Mouse (Mus musculus) limb, embryonic 13.5 days (tissue): ENCODE results near the gene Ubxn6. TPM values are rescaled to one million over a fixed set of nuclear protein-coding genes. Genes with fewer than 3 reads are reported as not detected.

ENCODE experiments used
- ATAC-seq: fragments of 200-750 bp; cut with Nextera tagmentation; 2 replicates; pipeline ENCODE4 v1.8.0; 2017; ENCODE audit warnings: low read depth, moderate number of reproducible peaks, moderate TSS enrichment; ENCODE audit not compliant: low FRiP score
- H3K27ac ChIP-seq: fragments of 300-500 bp; sonication (generic); 2 replicates; pipeline ENCODE4 v1.5.1; 2015; ENCODE audit warnings: inconsistent platforms, mild to moderate bottlenecking, moderate library complexity
- H3K27me3 ChIP-seq: fragments of 300-500 bp; sonication (generic); 2 replicates; pipeline ENCODE4 v1.6.1; 2015; ENCODE audit warnings: mild to moderate bottlenecking, inconsistent platforms
- H3K36me3 ChIP-seq: fragments of 300-500 bp; sonication (generic); 2 replicates; pipeline ENCODE4 v1.6.1; 2015; ENCODE audit warnings: inconsistent platforms, mild to moderate bottlenecking, moderate library complexity
- H3K4me1 ChIP-seq: fragments of 300-500 bp; sonication (generic); 2 replicates; pipeline ENCODE4 v1.6.1; 2015; ENCODE audit warnings: inconsistent platforms
- H3K4me2 ChIP-seq: fragments of 300-500 bp; sonication (generic); replicated peaks from 2 replicates; pipeline ENCODE4 v1.6.1; 2015; ENCODE audit warnings: inconsistent platforms, mild to moderate bottlenecking, moderate library complexity
- H3K4me3 ChIP-seq: fragments of 300-500 bp; sonication (generic); 2 replicates; pipeline ENCODE4 v1.5.1; 2015; ENCODE audit warnings: moderate library complexity, mild to moderate bottlenecking, inconsistent platforms
- H3K9ac ChIP-seq: fragments of 300-500 bp; sonication (generic); 2 replicates; pipeline ENCODE4 v1.6.1; 2015; ENCODE audit warnings: mild to moderate bottlenecking, inconsistent platforms
- H3K9me3 ChIP-seq: fragments of 300-500 bp; sonication (generic); 2 replicates; pipeline ENCODE4 v1.6.1; 2016; ENCODE audit warnings: inconsistent platforms
- WGBS: fragments of 180-500 bp; shearing (Covaris S2); methylation state at CpG from one replicate; pipeline ENCODE4 v1.1.7; 2015; 5-methylcytosine and 5-hydroxymethylcytosine counted together
- polyA plus RNA-seq: library from polyadenylated mRNA; unstranded; fragments of >200 nt; fragmentation: Nextera tagmentation; extraction: Ambion mirVana; gene quantifications from 2 replicates; pipeline ENCODE4 v1.2.1, GENCODE M21; 2015

The Ubxn6 gene
- polyA plus RNA-seq, 1 experiment from 2014 or later: 45.3 TPM

DNA sequence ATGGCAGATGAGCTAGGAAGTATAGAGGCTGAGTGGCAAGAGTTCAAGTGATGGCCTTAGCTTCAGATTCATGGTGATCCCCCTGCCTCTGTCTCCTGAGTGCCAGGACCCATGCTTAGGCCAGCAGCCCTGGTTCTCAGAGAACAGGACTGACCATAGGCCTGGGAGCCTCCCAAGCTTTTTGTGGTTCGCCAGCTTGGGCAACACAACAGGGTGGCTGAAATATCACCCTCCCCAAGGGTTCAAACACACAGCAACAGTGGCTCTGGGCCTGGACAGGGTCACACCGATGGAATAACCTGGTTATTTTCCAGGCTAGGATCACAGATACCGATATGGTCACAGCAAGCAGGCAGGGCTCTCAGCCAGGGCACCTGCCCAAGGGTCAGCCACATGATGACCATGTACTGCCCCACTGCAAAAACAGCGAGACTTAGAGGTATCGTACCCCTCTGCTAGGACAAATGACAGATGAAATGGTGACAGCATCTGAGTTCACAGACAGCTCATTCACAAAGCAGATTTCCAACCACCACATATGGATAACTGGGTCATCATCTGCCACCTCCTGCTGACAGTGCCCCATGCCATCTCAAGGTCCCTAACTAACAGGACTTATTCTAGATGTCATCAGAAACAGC is 46.9 kb downstream of the Ubxn6 start:
- no peaks in the 10 kb centered on the region for H3K9me3 ChIP-seq
- no peak overlapping the region for H3K27ac ChIP-seq
- ATAC-seq: no peak
- H3K4me3 ChIP-seq: no peak overlapping the region
- peaks cover 10% of the 10 kb centered on the region for H3K4me1 ChIP-seq
- H3K9ac ChIP-seq: 0 out of 2 replicates have a peak overlapping the region, but pooled peaks have one; percentile 19
- peaks cover 76% of the 10 kb centered on the region for H3K36me3 ChIP-seq
- no peaks in the 10 kb centered on the region for H3K27me3 ChIP-seq
- H3K4me2 ChIP-seq: no peak overlapping the region
- 94% methylated on average over 5 of the region's 5 CpGs for WGBS

DNA sequence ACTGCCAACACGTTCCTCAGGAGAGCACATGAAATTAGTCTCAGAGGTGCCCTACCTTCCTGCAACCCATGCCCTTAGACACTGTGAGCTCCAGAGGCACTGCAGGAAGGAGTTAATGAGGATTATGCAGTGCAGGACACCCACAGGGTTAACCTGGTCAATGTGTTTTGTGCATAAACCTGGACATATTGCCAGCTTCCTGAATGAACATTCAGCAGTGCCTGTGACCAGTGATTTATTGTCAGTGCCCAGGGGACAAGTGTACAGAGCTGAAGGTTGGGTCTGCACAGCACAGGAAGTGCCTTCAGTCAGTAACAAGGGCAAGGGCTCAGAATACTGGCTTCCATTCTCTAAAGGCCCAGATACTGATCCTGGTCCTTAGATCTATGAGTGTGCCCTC is 47.9 kb downstream of the Ubxn6 start:
- no peak overlapping the region for H3K4me3 ChIP-seq
- WGBS: 30% methylated on average over 1 of the region's 1 CpGs
- H3K9ac ChIP-seq: no peak overlapping the region
- no peak for ATAC-seq
- peaks cover 72% of the 10 kb centered on the region for H3K36me3 ChIP-seq
- H3K4me2 ChIP-seq: no peak overlapping the region
- H3K9me3 ChIP-seq: no peaks in the 10 kb centered on the region
- no peak overlapping the region for H3K27ac ChIP-seq
- H3K27me3 ChIP-seq: no peaks in the 10 kb centered on the region
- 0 out of 2 replicates have a peak, but pooled peaks cover 6% of the 10 kb centered on the region for H3K4me1 ChIP-seq

DNA sequence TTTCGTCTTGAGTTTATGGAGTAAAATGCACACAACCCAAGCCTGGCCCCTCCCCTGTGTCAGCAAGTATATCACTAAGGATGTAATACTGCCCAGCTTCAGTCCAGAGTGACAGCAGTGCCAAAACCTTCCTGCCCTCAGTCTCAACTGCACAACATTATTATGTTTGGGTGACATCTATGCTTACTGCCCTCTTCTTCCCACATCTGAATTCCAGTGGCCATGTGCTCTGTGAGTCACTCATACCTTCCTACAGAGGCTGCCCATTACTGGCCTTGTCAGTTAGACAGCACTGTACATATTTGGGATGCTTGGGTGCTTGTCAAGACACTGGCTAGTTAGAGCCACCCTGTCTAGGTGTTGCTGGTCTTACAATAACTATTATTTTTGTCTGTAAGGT is 48.5 kb downstream of the Ubxn6 start:
- ATAC-seq: no peak
- H3K4me2 ChIP-seq: no peak overlapping the region
- no peak overlapping the region for H3K4me3 ChIP-seq
- no peak overlapping the region for H3K27ac ChIP-seq
- no peaks in the 10 kb centered on the region for H3K9me3 ChIP-seq
- 87% methylated on average over 1 of the region's 1 CpGs for WGBS
- peaks cover 74% of the 10 kb centered on the region for H3K36me3 ChIP-seq
- no peaks in the 10 kb centered on the region for H3K27me3 ChIP-seq
- H3K4me1 ChIP-seq: 0 out of 2 replicates have a peak, but pooled peaks cover 9% of the 10 kb centered on the region
- no peak overlapping the region for H3K9ac ChIP-seq

DNA sequence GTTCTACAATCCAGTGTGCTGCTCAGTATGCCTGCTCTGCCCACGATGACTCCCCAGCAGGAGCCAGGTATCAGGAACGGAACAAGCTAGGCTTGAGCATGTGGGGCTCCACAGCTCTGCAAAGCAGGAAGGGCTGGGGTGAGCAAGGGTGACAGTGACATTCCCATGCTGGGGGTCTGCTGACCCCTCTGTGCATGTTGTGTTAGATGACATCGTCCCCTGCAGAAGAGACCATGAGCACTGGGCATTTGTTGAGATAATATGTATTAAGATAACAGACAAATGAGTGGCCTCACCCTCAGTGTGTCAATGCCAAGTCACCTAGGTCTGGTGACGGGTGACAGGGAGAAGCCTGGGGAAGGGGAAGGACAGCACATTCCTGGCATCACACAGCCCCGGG is 49.9 kb downstream of the Ubxn6 start:
- WGBS: 81% methylated on average over 5 of the region's 5 CpGs
- H3K36me3 ChIP-seq: peaks cover 73% of the 10 kb centered on the region
- no peak overlapping the region for H3K27ac ChIP-seq

DNA sequence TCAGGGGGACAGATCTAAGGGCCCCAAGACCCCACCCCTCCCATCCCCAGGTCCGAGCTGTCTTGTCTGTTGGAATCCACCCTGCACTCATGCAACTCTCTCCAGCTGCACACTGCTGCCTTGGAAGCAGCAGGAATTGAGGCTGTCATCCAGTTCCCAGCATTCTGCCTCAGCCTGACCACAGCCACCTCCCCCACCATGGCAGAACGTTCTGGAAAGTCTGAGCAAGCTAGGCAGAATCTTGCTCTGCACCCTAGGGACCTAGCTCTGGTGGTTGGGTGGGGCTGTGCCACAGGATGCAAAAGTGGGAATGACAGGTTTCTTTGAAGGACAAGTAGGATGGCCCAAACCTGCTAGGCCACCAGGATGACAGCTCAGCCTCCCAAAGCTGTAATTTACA is 50.4 kb downstream of the Ubxn6 start:
- Histone ChIP-seq H3K27me3 (no peaks in the 10 kb centered on the region), H3K4me3 (no peak overlapping the region), H3K9ac (no peak overlapping the region), H3K27ac (no peak overlapping the region), H3K4me2 (no peak overlapping the region), H3K4me1 (0 out of 2 replicates have a peak, but pooled peaks cover 9% of the 10 kb centered on the region), H3K9me3 (no peaks in the 10 kb centered on the region), H3K36me3 (peaks cover 73% of the 10 kb centered on the region)
- whole genome bisulfite sequencing: 65% methylated on average over 2 of the region's 2 CpGs
- no peak for ATAC-seq

More for the DNA sequence above, 49.9 kb downstream of the Ubxn6 start:
- H3K4me3 ChIP-seq: no peak overlapping the region
- ATAC-seq: no peak
- no peaks in the 10 kb centered on the region for H3K9me3 ChIP-seq
- H3K9ac ChIP-seq: no peak overlapping the region
- H3K4me1 ChIP-seq: 0 out of 2 replicates have a peak, but pooled peaks cover 9% of the 10 kb centered on the region
- H3K4me2 ChIP-seq: no peak overlapping the region
- no peaks in the 10 kb centered on the region for H3K27me3 ChIP-seq

DNA sequence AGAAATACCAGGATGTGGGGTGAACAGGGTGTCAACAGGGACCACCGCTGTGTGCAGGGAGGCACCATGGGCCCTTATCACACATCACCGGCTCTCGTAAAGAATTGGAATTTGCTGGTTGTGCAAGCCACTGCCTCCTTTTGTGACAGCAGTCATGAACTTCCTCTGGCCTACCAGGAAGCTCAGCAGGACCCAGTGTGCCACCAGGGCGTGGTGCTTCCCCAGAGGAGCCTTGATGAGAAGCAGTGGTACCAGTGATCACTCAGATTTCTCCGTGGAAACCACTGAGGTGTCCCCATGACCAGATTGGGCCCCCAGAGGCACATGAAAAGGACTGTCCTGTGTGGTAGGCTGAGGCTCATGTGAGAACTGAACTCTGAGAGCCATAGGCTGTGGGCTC is 51.4 kb downstream of the Ubxn6 start:
- H3K4me2 ChIP-seq: no peak overlapping the region
- peaks cover 73% of the 10 kb centered on the region for H3K36me3 ChIP-seq
- H3K9me3 ChIP-seq: no peaks in the 10 kb centered on the region
- no peak for ATAC-seq
- WGBS: 78% methylated on average over 5 of the region's 5 CpGs
- H3K27ac ChIP-seq: no peak overlapping the region
- H3K4me3 ChIP-seq: no peak overlapping the region
- H3K4me1 ChIP-seq: 0 out of 2 replicates have a peak, but pooled peaks cover 7% of the 10 kb centered on the region
- H3K27me3 ChIP-seq: no peaks in the 10 kb centered on the region
- H3K9ac ChIP-seq: no peak overlapping the region

DNA sequence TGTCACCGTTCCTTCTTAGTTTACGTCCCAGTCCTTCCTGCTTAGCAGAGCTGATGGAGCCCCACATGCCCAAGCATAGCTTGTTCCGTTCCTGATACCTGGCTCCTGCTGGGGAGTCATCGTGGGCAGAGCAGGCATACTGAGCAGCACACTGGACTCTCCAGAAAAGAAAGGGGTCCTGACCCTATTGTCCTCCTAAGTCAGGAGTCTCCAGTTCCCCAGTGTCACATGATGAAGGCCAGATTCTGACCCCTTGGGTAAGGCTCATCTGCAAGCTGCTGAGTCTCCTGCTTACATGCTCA is 51.9 kb downstream of the Ubxn6 start:
- no peak overlapping the region for H3K27ac ChIP-seq
- H3K9ac ChIP-seq: peak overlapping the region; percentile 4; the same call in 1 of the 2 replicates
- no peaks in the 10 kb centered on the region for H3K9me3 ChIP-seq
- H3K36me3 ChIP-seq: peaks cover 73% of the 10 kb centered on the region
- H3K27me3 ChIP-seq: no peaks in the 10 kb centered on the region
- ATAC-seq: no peak
- no peak overlapping the region for H3K4me3 ChIP-seq
- 0 out of 2 replicates have a peak, but pooled peaks cover 5% of the 10 kb centered on the region for H3K4me1 ChIP-seq
- WGBS: 83% methylated on average over 4 of the region's 4 CpGs
- H3K4me2 ChIP-seq: no peak overlapping the region

DNA sequence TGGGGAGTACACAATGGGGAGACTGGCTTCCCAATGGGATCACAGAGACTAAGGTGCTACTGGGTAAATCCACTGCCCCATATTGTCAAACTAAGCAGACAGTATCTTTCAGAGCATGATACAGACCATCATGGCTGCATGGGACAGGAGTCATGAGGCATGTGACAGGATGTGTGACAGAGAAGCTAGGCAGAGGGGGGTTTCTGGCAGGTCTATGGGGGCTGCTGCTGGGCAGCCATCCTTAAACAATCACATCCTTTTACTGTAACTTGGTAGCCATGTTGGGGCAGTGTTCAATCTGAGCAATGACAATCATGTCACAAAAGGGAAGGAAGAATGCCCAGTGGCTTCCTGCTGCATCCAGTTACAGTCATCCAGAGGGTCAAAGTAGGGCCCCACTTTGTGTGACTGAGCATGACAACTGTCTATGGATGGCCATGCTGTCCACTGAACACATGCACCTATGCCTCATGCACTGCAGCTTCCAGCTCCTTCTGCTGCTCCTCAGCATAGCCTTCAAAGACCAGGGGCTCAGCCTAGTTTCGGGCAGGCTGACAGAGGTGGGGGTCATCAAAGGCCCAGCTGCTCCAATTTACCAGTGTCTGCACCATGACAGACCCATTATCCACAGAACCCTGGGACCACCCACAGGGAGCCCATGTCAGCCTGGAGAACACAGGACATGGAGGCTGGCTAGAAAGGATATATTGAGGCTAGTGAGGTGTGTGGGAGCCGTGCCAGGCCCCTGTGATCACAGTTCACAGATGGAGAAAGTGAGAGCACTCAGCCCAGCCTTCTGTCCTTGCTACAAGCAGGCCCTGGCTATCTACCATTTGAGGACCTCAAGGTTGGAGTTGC is 52.5 kb downstream of the Ubxn6 start:
- H3K36me3 ChIP-seq: peaks cover 73% of the 10 kb centered on the region
- 34% methylated on average over 2 of the region's 2 CpGs for WGBS

DNA sequence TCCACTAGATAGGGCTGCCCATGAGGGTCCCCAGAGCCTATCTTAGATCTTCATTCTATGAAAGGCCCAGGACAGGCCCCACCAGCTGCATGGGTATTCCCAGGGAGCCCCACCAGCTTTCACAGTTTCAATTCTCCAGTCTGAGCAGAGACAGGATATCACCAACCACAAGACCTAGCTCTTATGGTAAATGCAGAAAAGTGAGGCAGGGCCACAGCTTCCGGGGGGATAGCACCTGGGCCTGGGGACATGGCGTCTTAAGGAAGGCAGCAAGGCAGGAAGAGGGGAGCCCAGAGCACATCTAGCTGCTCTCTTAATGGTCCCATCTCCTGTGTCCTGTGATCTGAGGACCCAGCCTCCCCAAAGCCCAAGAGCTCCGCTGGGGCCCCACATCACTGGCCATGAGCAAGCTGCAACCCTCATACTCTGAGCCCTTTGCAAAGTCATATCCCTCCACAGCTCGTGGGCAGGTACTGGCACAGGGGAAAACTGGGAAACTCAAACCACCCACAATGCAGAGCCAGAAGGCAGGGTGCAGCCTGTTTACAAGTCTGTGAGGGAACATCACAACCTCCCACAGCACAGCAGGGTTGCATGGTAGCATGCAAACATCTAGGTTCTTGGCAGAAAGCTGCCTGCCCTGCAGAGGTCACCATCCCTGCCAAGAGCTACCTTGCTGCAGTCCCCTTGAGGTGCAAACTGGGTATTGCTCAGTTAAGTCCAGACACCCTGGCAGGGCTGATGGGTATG is 53.5 kb downstream of the Ubxn6 start:
- H3K27ac ChIP-seq: no peak overlapping the region
- peaks cover 76% of the 10 kb centered on the region for H3K36me3 ChIP-seq
- no peak for ATAC-seq

More for the DNA sequence above, 52.5 kb downstream of the Ubxn6 start:
- no peak for ATAC-seq
- Histone ChIP-seq H3K27ac (no peak overlapping the region), H3K4me1 (0 out of 2 replicates have a peak, but pooled peaks cover 5% of the 10 kb centered on the region), H3K4me3 (no peak overlapping the region), H3K4me2 (no peak overlapping the region), H3K27me3 (no peaks in the 10 kb centered on the region), H3K9ac (peak overlapping the region; percentile 4; the same call in 1 of the 2 replicates), H3K9me3 (no peaks in the 10 kb centered on the region)

DNA sequence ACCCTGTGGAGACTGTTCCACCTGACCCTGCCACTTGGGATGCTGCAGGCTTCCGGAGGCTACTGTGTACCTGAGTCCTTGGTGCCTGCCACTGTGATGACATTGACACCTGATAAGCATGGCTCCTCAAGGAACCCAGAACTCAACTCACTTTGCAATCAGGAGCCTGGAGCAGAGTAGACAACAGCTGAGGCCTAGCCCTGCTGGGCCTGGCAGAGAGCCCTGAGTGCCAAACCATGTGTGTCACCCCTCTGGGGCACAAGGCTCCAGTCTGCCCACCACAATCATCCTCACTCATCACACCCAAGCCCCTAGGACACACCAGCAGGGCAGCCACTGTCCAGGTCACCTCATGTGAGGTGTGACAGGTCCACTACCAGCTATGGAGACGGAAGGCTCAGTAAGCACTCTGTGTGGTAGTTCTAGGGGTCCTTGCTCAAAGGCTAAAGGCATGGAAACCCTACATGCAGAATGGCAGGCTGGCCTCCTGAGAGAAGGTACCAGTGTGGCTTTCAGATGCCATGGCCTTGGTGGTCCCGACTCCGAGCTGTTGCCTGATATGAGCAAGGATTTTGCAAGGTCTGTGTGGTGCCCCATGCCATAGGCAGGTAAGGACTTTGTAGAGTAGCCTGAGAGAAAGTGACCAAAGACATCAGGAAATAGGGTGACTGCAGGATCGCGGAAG is 54.3 kb downstream of the Ubxn6 start:
- H3K9me3 ChIP-seq: no peaks in the 10 kb centered on the region
- H3K4me2 ChIP-seq: no peak overlapping the region
- H3K36me3 ChIP-seq: peaks cover 84% of the 10 kb centered on the region
- 0 out of 2 replicates have a peak, but pooled peaks cover 5% of the 10 kb centered on the region for H3K4me1 ChIP-seq
- no peak overlapping the region for H3K4me3 ChIP-seq
- 91% methylated on average over 6 of the region's 6 CpGs for WGBS
- ATAC-seq: no peak
- H3K27me3 ChIP-seq: no peaks in the 10 kb centered on the region
- no peak overlapping the region for H3K27ac ChIP-seq
- H3K9ac ChIP-seq: no peak overlapping the region

More for the DNA sequence above, 53.5 kb downstream of the Ubxn6 start:
- Histone ChIP-seq H3K9ac (no peak overlapping the region), H3K9me3 (no peaks in the 10 kb centered on the region), H3K4me1 (0 out of 2 replicates have a peak, but pooled peaks cover 5% of the 10 kb centered on the region), H3K4me2 (no peak overlapping the region), H3K4me3 (no peak overlapping the region), H3K27me3 (no peaks in the 10 kb centered on the region)
- WGBS: 79% methylated on average over 4 of the region's 4 CpGs

DNA sequence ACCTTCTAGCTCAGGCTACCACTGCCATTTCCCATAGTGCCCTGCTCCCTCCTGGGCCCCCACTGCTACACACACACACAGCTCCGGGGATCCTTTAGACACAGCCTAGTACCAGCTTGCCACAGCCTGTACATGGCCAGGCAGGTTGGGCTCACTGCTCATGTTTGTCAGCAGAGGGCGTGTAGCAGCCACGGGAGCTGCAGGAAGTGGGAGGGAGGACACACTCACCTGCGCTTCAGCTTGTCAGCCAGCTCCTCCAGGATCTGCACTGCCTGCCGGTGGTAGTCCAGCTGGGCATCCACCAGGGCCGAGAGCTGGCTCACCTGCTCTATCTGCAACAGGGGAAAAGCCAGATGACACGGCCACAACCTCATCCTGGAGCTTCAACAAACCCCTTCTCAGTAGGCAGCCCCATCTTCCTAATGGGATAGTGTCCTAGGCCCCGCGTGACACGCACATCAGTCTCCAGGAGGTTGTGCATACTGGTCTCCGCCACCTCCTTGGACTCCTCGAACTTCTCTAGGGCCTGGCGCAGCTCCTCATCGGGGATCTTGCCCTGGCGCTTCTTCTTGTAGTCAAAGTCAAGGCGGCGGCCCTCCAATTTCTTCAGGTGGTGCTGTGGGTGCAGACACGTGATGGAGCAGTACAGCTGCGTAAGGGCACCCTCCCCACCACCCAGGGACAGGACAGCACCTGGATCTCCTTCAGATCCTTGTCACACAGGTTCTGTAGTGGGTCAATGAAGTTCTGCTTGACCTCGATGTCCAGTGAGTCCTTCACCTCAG is 56.3 kb downstream of the Ubxn6 start:
- 0 out of 2 replicates have a peak overlapping the region, but pooled peaks have one; percentile 31 for H3K9ac ChIP-seq
- peaks cover 86% of the 10 kb centered on the region for H3K36me3 ChIP-seq
- ATAC-seq: 0 out of 2 replicates have a peak, but pooled peaks have one; percentile 22
- WGBS: 79% methylated on average over 20 of the region's 20 CpGs
- no peak overlapping the region for H3K27ac ChIP-seq
- H3K4me3 ChIP-seq: no peak overlapping the region
- no peaks in the 10 kb centered on the region for H3K27me3 ChIP-seq
- no peaks in the 10 kb centered on the region for H3K9me3 ChIP-seq
- H3K4me2 ChIP-seq: no peak overlapping the region
- 0 out of 2 replicates have a peak, but pooled peaks cover 3% of the 10 kb centered on the region for H3K4me1 ChIP-seq
